Mouse (Mus musculus) heart, adult 2 months (tissue): ENCODE data around the gene Rnf220.

Experiments
- CTCF ChIP-seq: fragments of 200-600 bp; IDR thresholded peaks from 2 replicates; pipeline ENCODE4 v1.8.1; 2022; ENCODE audit warnings: antibody characterized with exemption, mild to moderate bottlenecking, moderate library complexity
- EP300 ChIP-seq: fragments of 200-500 bp; IDR thresholded peaks from 2 replicates; pipeline ENCODE4 v1.6.1; 2011; ENCODE audit warnings: low read depth, low read length, control low read depth; ENCODE audit not compliant: insufficient read depth
- POLR2A ChIP-seq: fragments of 200-500 bp; IDR thresholded peaks from 2 replicates; pipeline ENCODE4 v1.6.1; 2011; ENCODE audit warnings: mild to moderate bottlenecking, low read depth, low read length, control low read depth; ENCODE audit not compliant: insufficient read depth

DNA sequence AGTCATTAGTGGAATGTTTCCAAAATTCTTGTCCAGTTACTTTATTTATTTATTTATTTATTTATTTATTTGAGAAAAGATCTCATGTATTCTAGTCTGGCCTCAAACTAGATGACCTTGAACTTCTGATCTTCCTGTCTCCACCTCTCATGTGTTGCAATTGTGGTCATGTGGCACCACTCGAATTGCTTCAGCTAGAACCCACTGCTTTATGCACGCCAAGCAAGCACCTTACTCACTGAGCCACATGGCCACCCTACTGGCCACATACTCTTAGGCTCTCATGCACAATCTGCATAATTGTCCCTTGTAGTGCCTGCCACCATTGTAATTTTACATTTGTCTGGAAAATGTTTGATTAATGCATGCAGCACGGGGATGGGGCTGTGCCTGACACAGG, 57.9 kb downstream of the Rnf220 start:
- TF ChIP-seq CTCF (no peak), EP300 (no peak), POLR2A (no peak)
